Comparison of ENCODE assay signal across 19 mouse cellular contexts in the genomic region with DNA sequence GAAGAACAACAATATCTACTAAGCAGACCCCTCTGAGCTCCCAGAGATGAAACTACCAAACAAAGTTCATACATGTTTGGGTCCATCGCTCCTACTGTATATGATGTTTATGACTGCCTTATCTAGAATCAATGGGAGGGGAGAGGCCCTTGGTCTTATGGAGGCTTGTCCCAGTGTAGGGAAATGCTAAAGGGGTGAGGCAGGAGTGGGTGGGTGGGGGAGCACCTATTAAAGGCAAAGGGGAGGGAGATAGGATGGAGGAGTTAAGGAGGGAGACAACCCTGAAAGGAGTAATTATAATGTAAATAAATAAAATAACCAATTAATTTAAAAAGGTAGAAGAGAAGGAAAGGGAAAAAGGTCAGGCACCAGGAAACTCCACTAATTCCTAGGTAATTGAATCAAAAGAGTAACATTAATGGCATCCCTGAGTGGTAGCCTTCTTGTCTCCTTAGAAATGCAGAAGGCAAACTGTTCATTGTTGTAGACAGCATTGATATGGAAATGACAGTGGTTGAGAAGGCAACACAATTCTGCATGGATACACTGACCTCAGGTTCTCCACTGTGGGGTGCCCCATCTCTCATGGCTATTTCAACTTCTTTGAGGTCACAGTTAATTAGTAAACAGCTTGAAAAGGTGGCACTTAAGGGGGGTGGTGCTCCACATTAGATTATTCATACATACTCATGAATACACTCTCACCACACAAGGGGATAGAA.
DNase-seq lines count a peak whose midpoint lies in the region; ATAC-seq and TF ChIP-seq lines count a peak whose summit lies in the region.
"Had no signal": no experiment of that assay in that cellular context is flagged by ENCODE, and none has a peak within 500 bp of the region (broad histone marks: within the 10 kb centered on the region; RNA-seq: fewer than 3 reads in every experiment).

No protein-coding gene starts in this region.

- H3K4me2 ChIP-seq in hindbrain, embryonic 12.5 days (replicated peaks) = no peak overlapping the region
- H3K4me2 ChIP-seq in hindbrain, embryonic 14.5 days (replicated peaks) = no peak overlapping the region
- H3K4me2 ChIP-seq: heart, embryonic 11.5 days; liver, embryonic 13.5 days; lung, embryonic 14.5 days had no signal

- no peaks in the 10 kb centered on the region for H3K9me3 ChIP-seq in hindbrain, embryonic 12.5 days (replicated peaks)
- H3K9me3 ChIP-seq in hindbrain, embryonic 14.5 days (ENCODE audit: control insufficient read depth, low read length) = no peaks in the 10 kb centered on the region
- H3K9me3 ChIP-seq in ES-Bruce4 (replicated peaks; ENCODE audit: control insufficient read depth, insufficient read depth, low read length, poor library complexity, severe bottlenecking) = peaks cover 40% of the 10 kb centered on the region
- H3K9me3 ChIP-seq: embryonic facial prominence, embryonic 10.5 days; liver, embryonic 13.5 days had no signal

- DNase-seq in hindbrain, embryonic 14.5 days (ENCODE audit: low spot score) = no peak
- DNase-seq in ES-CJ7 (ENCODE audit: low read depth, low spot score) = peak; percentile 92
- peak; percentile 2 for DNase-seq in embryo, embryonic 11 days
- no peak for DNase-seq in kidney, adult 18-20 months
- DNase-seq in heart, adult 2 months = no peak
- DNase-seq: adrenal gland, adult 2 months; cerebellum, adult 18-20 months; cerebellum, postnatal 14 days; kidney, adult 8-10 months; kidney, postnatal 10 days; liver, embryonic 13.5 days; lung, embryonic 14.5 days; thymus, adult 18-20 months; thymus, postnatal 4 days had no signal

- H3K4me1 ChIP-seq in hindbrain, embryonic 12.5 days = no peaks in the 10 kb centered on the region
- no peaks in the 10 kb centered on the region for H3K4me1 ChIP-seq in hindbrain, embryonic 14.5 days (replicated peaks; ENCODE audit: control insufficient read depth, insufficient read depth, low read length)
- no peaks in the 10 kb centered on the region for H3K4me1 ChIP-seq in ES-Bruce4 (ENCODE audit: control insufficient read depth, insufficient read depth, low read length)
- H3K4me1 ChIP-seq in heart, adult 2 months (ENCODE audit: control insufficient read depth, insufficient read depth, low read length) = no peaks in the 10 kb centered on the region
- H3K4me1 ChIP-seq: embryonic facial prominence, embryonic 10.5 days; liver, embryonic 13.5 days had no signal

- intact Hi-C loops in heart, adult 2 months (cut with DNase I) = no loop called here

- peak; percentile 56; the same call in 1 of the 2 replicates for ATAC-seq in hindbrain, embryonic 12.5 days (ENCODE audit: low FRiP score)
- ATAC-seq in hindbrain, embryonic 14.5 days (ENCODE audit: low FRiP score) = no peak

- 83% methylated on average over 1 of the region's 1 CpGs for WGBS in hindbrain, embryonic 12.5 days
- 100% methylated on average over 1 of the region's 1 CpGs for WGBS in hindbrain, embryonic 14.5 days
- 82% methylated on average over 1 of the region's 1 CpGs for WGBS in heart, adult 2 months

- no peak for TF ChIP-seq EP300 in ES-Bruce4 (IDR thresholded peaks at IDR 0.05; ENCODE audit: insufficient read depth, low read depth, low read length)
- no peak for TF ChIP-seq EP300 in heart, adult 2 months (IDR thresholded peaks at IDR 0.05; ENCODE audit: insufficient read depth, low read depth, low read length)

- H3K36me3 ChIP-seq in hindbrain, embryonic 12.5 days = no peaks in the 10 kb centered on the region
- no peaks in the 10 kb centered on the region for H3K36me3 ChIP-seq in hindbrain, embryonic 14.5 days (replicated peaks; ENCODE audit: control insufficient read depth, insufficient read depth)
- H3K36me3 ChIP-seq in ES-Bruce4 (ENCODE audit: control insufficient read depth, insufficient read depth, low read length, poor library complexity, severe bottlenecking) = 0 out of 2 replicates have a peak, but pooled peaks cover 2% of the 10 kb centered on the region
- H3K36me3 ChIP-seq in heart, adult 2 months (ENCODE audit: control insufficient read depth, insufficient read depth, low read length) = no peaks in the 10 kb centered on the region
- H3K36me3 ChIP-seq: embryonic facial prominence, embryonic 10.5 days; liver, embryonic 13.5 days had no signal

- no peak overlapping the region for H3K27ac ChIP-seq in hindbrain, embryonic 12.5 days
- no peak overlapping the region for H3K27ac ChIP-seq in hindbrain, embryonic 14.5 days
- peak overlapping the region; percentile 56 for H3K27ac ChIP-seq in ES-Bruce4 (ENCODE audit: insufficient read depth, low read length)
- H3K27ac ChIP-seq in heart, adult 2 months = no peak overlapping the region
- H3K27ac ChIP-seq: embryonic facial prominence, embryonic 10.5 days; left cerebral cortex, adult 2 months; liver, embryonic 13.5 days had no signal

- TF ChIP-seq POLR2A in ES-Bruce4 (IDR thresholded peaks at IDR 0.05; ENCODE audit: insufficient read depth, low read length) = no peak
- TF ChIP-seq POLR2A in heart, adult 2 months (IDR thresholded peaks at IDR 0.05; ENCODE audit: insufficient read depth, low read depth, low read length) = no peak

- H3K4me3 ChIP-seq in hindbrain, embryonic 12.5 days = no peak overlapping the region
- H3K4me3 ChIP-seq in hindbrain, embryonic 14.5 days (replicated peaks; ENCODE audit: low read length) = no peak overlapping the region
- H3K4me3 ChIP-seq in ES-Bruce4 (ENCODE audit: low read depth, low read length) = no peak overlapping the region
- H3K4me3 ChIP-seq in heart, adult 2 months = no peak overlapping the region
- H3K4me3 ChIP-seq: embryonic facial prominence, embryonic 10.5 days; left cerebral cortex, adult 2 months; liver, embryonic 13.5 days had no signal

- H3K79me2 ChIP-seq in heart, adult 2 months (replicated peaks; ENCODE audit: control insufficient read depth, insufficient read depth, low read length) = no peaks in the 10 kb centered on the region

- no peak for TF ChIP-seq CTCF in ES-Bruce4 (IDR thresholded peaks at IDR 0.05; ENCODE audit: low read depth, low read length)
- no peak for TF ChIP-seq CTCF in heart, adult 2 months (IDR thresholded peaks at IDR 0.05)

- no peak overlapping the region for H3K9ac ChIP-seq in hindbrain, embryonic 12.5 days
- no peak overlapping the region for H3K9ac ChIP-seq in hindbrain, embryonic 14.5 days
- H3K9ac ChIP-seq in ES-Bruce4 (ENCODE audit: low read depth, poor library complexity, severe bottlenecking) = no peak overlapping the region
- no peak overlapping the region for H3K9ac ChIP-seq in heart, adult 2 months (ENCODE audit: low read depth, low read length)
- H3K9ac ChIP-seq: liver, embryonic 13.5 days; lung, embryonic 14.5 days had no signal

- H3K27me3 ChIP-seq in hindbrain, embryonic 12.5 days = no peaks in the 10 kb centered on the region
- H3K27me3 ChIP-seq in hindbrain, embryonic 14.5 days (ENCODE audit: control insufficient read depth, insufficient read depth, low read length) = no peaks in the 10 kb centered on the region
- H3K27me3 ChIP-seq in ES-Bruce4 (ENCODE audit: control insufficient read depth, insufficient read depth, low read length, poor library complexity, severe bottlenecking) = no peaks in the 10 kb centered on the region
- no peaks in the 10 kb centered on the region for H3K27me3 ChIP-seq in heart, adult 2 months (ENCODE audit: control insufficient read depth, insufficient read depth, low read length)
- H3K27me3 ChIP-seq: liver, embryonic 13.5 days had no signal

Comparison
In these comparisons a context has a peak if more than half of its experiments do, and no peak if none do; other contexts are left out.
1. DNase-seq: peak in ES-CJ7 (single experiment) and embryo, embryonic 11 days (single experiment); none in hindbrain, embryonic 14.5 days (single experiment), kidney, adult 18-20 months (single experiment) and heart, adult 2 months (0 of 2).